Mouse (Mus musculus): ENCODE measurements at regions not wholly inside any gene's neighbourhood (a gene's known extent, or its start where the extent isn't known, plus 50 kb on each side); places are given as distances from the start of the nearest gene placed in this dataset.

DNA sequence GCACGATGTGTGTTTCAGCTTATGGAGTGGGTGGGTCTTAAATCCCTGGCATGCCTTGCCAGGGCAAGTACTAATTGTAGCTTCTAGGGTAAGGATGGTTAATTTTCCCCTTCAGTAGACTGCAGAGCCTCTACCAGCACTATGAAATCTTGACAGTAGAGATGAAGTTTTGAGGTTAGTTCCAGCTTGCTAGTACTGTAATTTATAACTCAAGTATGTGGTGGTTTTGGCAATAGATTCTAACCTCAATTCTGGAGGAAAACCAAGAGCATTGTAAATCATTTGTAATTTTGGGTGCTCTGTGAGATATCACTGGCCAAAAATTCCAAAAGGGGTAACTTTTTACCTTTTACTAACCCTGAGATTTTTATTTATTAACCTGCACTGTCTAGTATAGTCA lies 164.3 kb upstream of the Ednrb start:
- TF ChIP-seq POLR2A (IDR thresholded peaks at IDR 0.05; ENCODE audit: control insufficient read depth, low read depth, low read length) (no peak), CTCF (IDR thresholded peaks at IDR 0.05; ENCODE audit: control insufficient read depth, insufficient read depth, insufficient replicate concordance, low read depth, low read length) (no peak)
